Mouse (Mus musculus): ENCODE data around the gene Olfm1. TPM values are rescaled to one million over a fixed set of nuclear protein-coding genes. Genes with fewer than 3 reads are reported as not detected.

Gene Olfm1
- polyA plus RNA-seq, 1 experiment from 2014 or later, result 15.9 TPM

DNA sequence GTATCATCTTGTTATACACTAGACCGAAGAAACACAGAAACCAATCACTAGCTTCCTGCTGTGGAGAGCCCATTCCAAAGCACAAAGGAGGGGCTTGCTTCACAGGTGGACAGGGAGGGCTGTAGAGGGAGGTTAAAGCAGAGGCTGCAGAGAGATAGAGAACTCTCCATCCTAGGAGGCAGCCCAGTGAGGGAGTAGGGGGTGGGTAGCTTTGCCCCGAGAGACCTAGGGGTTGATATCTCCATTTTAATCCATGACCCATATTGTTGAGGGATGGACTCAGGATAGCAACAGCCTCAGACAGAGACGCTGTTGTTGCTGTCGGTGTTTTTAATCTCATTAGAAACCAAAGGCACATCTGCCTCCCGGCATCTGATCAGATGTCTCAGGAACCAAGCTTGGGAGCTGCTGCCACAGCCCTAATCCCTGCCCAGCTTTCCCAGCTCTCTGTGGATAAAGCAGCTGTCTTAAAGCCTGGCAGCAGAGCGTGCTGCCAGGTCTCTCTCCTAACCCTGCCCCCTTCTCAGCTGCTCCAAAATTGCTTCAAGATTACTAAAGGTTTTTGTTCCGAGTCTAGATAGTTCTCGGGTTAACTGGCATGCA is 34.9 kb downstream of the Olfm1 start:
- Histone ChIP-seq H3K36me3 (ENCODE audit: control insufficient read depth, insufficient read depth, low read length) (no peaks in the 10 kb centered on the region), H3K27me3 (ENCODE audit: control insufficient read depth, insufficient read depth, low read length) (no peaks in the 10 kb centered on the region), H3K4me2 (ENCODE audit: low read depth, severe bottlenecking) (no peak overlapping the region), H3K4me1 (ENCODE audit: control insufficient read depth, insufficient read depth, low read length) (peaks cover 3% of the 10 kb centered on the region; the same call in 1 of the 2 replicates), H3K9me3 (ENCODE audit: control insufficient read depth, low read length) (no peaks in the 10 kb centered on the region), H3K9ac (ENCODE audit: low read length) (no peak overlapping the region), H3K27ac (replicated peaks; ENCODE audit: low read depth, low read length) (no peak overlapping the region), H3K4me3 (ENCODE audit: low read depth, low read length) (no peak overlapping the region)
- 72% methylated on average over 8 of the region's 8 CpGs for WGBS
- DNase-seq (ENCODE audit: low spot score), result no peak
- no peak for ATAC-seq (ENCODE audit: insufficient number of reproducible peaks, low FRiP score, low TSS enrichment, low read depth)

DNA sequence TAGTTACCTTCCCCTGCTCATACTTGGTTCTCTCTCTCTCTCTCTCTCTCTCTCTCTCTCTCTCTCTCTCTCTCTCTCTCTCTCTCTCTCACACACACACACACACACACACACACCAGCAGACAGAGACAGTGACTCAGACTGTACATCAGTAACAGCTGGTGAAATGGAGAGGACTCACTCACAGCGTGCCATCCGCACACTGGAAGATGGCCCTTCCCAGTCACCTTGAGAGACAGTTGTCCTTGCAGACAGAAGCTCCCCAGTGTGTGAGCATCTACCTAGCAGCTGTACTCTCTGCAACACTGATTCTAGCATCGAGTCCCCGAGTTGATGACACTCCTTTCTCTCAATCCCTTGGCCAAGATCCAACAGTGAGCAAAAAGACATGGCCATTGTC is 35.6 kb downstream of the Olfm1 start:
- Histone ChIP-seq H3K9ac (ENCODE audit: low read length) (no peak overlapping the region), H3K36me3 (ENCODE audit: control insufficient read depth, insufficient read depth, low read length) (no peaks in the 10 kb centered on the region), H3K4me3 (ENCODE audit: low read depth, low read length) (no peak overlapping the region), H3K27ac (replicated peaks; ENCODE audit: low read depth, low read length) (no peak overlapping the region), H3K9me3 (ENCODE audit: control insufficient read depth, low read length) (no peaks in the 10 kb centered on the region), H3K27me3 (ENCODE audit: control insufficient read depth, insufficient read depth, low read length) (no peaks in the 10 kb centered on the region), H3K4me2 (ENCODE audit: low read depth, severe bottlenecking) (no peak overlapping the region), H3K4me1 (ENCODE audit: control insufficient read depth, insufficient read depth, low read length) (peaks cover 3% of the 10 kb centered on the region; the same call in 1 of the 2 replicates)
- ATAC-seq (ENCODE audit: insufficient number of reproducible peaks, low FRiP score, low TSS enrichment, low read depth) (no peak), DNase-seq (ENCODE audit: low spot score) (no peak)
- 97% methylated on average over 4 of the region's 4 CpGs for WGBS

DNA sequence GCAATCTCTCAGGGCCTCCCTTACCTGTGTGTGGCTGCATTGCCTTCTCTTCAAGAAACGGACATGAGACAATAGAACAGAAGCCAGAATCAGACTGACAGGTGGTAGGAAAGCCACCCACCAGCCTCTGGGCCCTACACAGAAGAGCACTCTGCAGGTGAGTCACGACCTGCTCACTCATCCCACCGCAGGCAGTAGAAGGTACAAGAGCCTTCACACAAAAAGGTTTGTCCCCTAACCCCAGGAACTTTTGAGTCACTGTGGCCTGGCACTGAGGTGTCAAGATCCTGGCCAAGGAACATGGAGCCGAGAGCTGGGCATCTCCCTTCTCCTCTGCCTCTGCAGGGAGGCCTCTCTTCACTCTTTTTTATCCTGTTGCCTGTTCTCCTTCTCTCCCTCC is 42.3 kb downstream of the Olfm1 start:
- Histone ChIP-seq H3K9me3 (ENCODE audit: control insufficient read depth, low read length) (no peaks in the 10 kb centered on the region), H3K27ac (replicated peaks; ENCODE audit: low read depth, low read length) (no peak overlapping the region), H3K36me3 (ENCODE audit: control insufficient read depth, insufficient read depth, low read length) (no peaks in the 10 kb centered on the region), H3K4me3 (ENCODE audit: low read depth, low read length) (no peak overlapping the region), H3K9ac (ENCODE audit: low read length) (no peak overlapping the region), H3K27me3 (ENCODE audit: control insufficient read depth, insufficient read depth, low read length) (no peaks in the 10 kb centered on the region), H3K4me1 (ENCODE audit: control insufficient read depth, insufficient read depth, low read length) (no peaks in the 10 kb centered on the region), H3K4me2 (ENCODE audit: low read depth, severe bottlenecking) (no peak overlapping the region)
- ATAC-seq (ENCODE audit: insufficient number of reproducible peaks, low FRiP score, low TSS enrichment, low read depth) (no peak), DNase-seq (ENCODE audit: low spot score) (no peak)
- 84% methylated on average over 4 of the region's 4 CpGs for WGBS

DNA sequence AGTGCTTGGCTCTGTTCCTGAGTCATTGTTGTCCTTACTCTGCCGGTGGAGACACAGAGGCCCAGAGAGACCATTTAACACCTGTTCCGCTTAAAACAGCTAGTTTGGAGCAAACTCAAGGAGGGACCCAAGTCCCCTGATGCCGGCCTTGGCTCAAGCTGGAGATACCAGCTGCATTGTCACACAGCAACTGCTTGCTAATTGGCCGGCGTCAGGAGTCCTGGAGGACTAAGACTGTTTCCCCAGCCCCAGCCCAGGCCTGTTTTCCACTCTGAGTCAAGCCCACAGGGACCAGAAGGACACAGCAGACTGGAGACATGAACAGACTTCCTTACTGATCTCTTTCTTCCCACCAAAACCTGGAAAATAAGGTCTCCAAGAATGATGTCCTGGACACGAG is 43.7 kb downstream of the Olfm1 start:
- Histone ChIP-seq H3K9ac (ENCODE audit: low read length) (no peak overlapping the region), H3K27ac (replicated peaks; ENCODE audit: low read depth, low read length) (no peak overlapping the region), H3K4me1 (ENCODE audit: control insufficient read depth, insufficient read depth, low read length) (no peaks in the 10 kb centered on the region), H3K4me2 (ENCODE audit: low read depth, severe bottlenecking) (no peak overlapping the region), H3K4me3 (ENCODE audit: low read depth, low read length) (no peak overlapping the region), H3K27me3 (ENCODE audit: control insufficient read depth, insufficient read depth, low read length) (no peaks in the 10 kb centered on the region), H3K36me3 (ENCODE audit: control insufficient read depth, insufficient read depth, low read length) (no peaks in the 10 kb centered on the region), H3K9me3 (ENCODE audit: control insufficient read depth, low read length) (no peaks in the 10 kb centered on the region)
- ATAC-seq (ENCODE audit: insufficient number of reproducible peaks, low FRiP score, low TSS enrichment, low read depth) (no peak), DNase-seq (ENCODE audit: low spot score) (no peak)
- 73% methylated on average over 6 of the region's 6 CpGs for WGBS

DNA sequence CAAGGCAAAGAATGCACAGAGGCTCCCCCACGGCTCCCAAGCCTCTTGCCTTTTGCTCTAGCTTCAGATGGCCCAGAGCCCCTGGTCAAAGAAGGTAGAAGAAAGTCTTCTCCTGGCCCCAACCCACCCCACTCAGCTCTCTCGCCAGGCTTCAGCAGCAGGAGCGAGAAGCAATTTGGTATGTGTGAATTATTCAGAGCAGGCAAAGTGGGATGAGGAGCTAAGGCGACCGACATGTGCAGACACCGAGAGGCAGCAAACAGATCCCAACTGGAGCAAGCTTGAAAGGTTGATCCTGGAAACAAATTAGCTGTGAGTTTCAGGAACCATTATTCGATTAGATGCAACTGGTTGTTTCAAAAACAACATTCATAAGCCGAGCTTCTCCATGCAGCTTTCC is 46.8 kb downstream of the Olfm1 start:
- Histone ChIP-seq H3K9ac (ENCODE audit: low read length) (no peak overlapping the region), H3K27me3 (ENCODE audit: control insufficient read depth, insufficient read depth, low read length) (no peaks in the 10 kb centered on the region), H3K9me3 (ENCODE audit: control insufficient read depth, low read length) (no peaks in the 10 kb centered on the region), H3K4me2 (ENCODE audit: low read depth, severe bottlenecking) (no peak overlapping the region), H3K4me1 (ENCODE audit: control insufficient read depth, insufficient read depth, low read length) (no peaks in the 10 kb centered on the region), H3K4me3 (ENCODE audit: low read depth, low read length) (no peak overlapping the region), H3K27ac (replicated peaks; ENCODE audit: low read depth, low read length) (no peak overlapping the region), H3K36me3 (ENCODE audit: control insufficient read depth, insufficient read depth, low read length) (no peaks in the 10 kb centered on the region)
- DNase-seq (ENCODE audit: low spot score) (no peak), ATAC-seq (ENCODE audit: insufficient number of reproducible peaks, low FRiP score, low TSS enrichment, low read depth) (no peak)
- 67% methylated on average over 8 of the region's 8 CpGs for WGBS

DNA sequence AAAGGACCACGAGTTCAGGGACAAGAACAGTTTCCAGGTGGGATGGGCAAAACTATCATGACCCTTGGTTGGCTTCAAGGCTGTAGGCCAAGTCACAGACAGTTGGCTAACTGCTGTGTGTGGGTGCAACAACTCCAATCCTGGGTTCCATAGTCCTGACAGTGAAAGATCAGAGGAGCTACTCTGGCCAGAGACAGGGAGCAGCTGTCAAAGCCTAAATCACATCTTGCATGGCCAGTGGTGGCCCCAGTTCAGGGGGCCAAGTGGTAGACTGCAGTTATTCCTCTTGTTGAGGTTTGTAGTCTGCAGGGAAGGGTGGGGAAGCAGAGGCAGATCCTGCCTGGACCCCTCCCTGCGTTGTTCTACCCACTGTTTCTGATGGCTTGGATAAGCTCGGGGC is 48.1 kb downstream of the Olfm1 start:
- H3K4me3 ChIP-seq (ENCODE audit: low read depth, low read length), result no peak overlapping the region
- no peaks in the 10 kb centered on the region for H3K36me3 ChIP-seq (ENCODE audit: control insufficient read depth, insufficient read depth, low read length)
- no peak overlapping the region for H3K9ac ChIP-seq (ENCODE audit: low read length)
- WGBS, result 87% methylated on average over 3 of the region's 3 CpGs
- no peaks in the 10 kb centered on the region for H3K4me1 ChIP-seq (ENCODE audit: control insufficient read depth, insufficient read depth, low read length)
- no peak for ATAC-seq (ENCODE audit: insufficient number of reproducible peaks, low FRiP score, low TSS enrichment, low read depth)
- no peaks in the 10 kb centered on the region for H3K9me3 ChIP-seq (ENCODE audit: control insufficient read depth, low read length)
- no peak overlapping the region for H3K27ac ChIP-seq (replicated peaks; ENCODE audit: low read depth, low read length)
- H3K4me2 ChIP-seq (ENCODE audit: low read depth, severe bottlenecking), result no peak overlapping the region
- no peaks in the 10 kb centered on the region for H3K27me3 ChIP-seq (ENCODE audit: control insufficient read depth, insufficient read depth, low read length)
- DNase-seq (ENCODE audit: low spot score), result no peak

DNA sequence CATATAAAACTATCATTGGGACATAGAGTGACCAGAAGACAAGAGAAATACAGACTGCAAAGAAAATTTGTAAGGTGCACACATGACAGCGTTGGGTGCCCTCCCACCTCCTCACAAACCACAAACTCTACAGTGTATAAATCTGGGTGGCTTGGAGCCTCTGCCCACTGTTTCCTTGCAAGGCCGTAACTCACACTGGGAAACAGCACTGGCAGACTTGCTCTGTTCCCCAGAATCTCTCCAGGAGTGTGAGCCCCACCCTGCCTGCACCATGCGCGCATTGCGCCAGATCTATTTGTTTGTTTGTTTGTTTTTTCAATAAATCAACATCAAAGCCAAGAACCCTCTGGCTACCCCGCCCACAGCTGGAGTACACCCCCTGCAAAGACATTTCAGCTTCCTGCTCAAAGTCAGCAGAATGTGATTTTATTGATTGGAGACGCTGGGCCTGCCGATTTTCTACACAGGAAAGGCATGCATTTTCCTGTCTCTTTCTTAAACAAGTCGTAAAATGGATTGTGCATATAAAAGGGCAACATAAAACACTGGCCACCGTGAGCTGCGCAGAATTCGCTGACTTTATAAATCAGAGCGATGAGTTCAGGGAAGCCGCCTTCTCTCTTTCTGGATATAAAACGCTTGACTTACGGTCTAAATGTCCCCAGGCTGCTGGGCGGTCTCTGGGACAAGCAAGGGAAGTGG is 48.9 kb downstream of the Olfm1 start:
- H3K9ac ChIP-seq (ENCODE audit: low read length), result no peak overlapping the region
- H3K27me3 ChIP-seq (ENCODE audit: control insufficient read depth, insufficient read depth, low read length), result no peaks in the 10 kb centered on the region
- H3K9me3 ChIP-seq (ENCODE audit: control insufficient read depth, low read length), result no peaks in the 10 kb centered on the region
- ATAC-seq (ENCODE audit: insufficient number of reproducible peaks, low FRiP score, low TSS enrichment, low read depth) (no peak), DNase-seq (ENCODE audit: low spot score) (peak; percentile 27)
- H3K27ac ChIP-seq (replicated peaks; ENCODE audit: low read depth, low read length), result no peak overlapping the region
- no peaks in the 10 kb centered on the region for H3K4me1 ChIP-seq (ENCODE audit: control insufficient read depth, insufficient read depth, low read length)
- H3K4me3 ChIP-seq (ENCODE audit: low read depth, low read length), result no peak overlapping the region
- H3K4me2 ChIP-seq (ENCODE audit: low read depth, severe bottlenecking), result no peak overlapping the region
- no peaks in the 10 kb centered on the region for H3K36me3 ChIP-seq (ENCODE audit: control insufficient read depth, insufficient read depth, low read length)
- 37% methylated on average over 17 of the region's 17 CpGs for WGBS

DNA sequence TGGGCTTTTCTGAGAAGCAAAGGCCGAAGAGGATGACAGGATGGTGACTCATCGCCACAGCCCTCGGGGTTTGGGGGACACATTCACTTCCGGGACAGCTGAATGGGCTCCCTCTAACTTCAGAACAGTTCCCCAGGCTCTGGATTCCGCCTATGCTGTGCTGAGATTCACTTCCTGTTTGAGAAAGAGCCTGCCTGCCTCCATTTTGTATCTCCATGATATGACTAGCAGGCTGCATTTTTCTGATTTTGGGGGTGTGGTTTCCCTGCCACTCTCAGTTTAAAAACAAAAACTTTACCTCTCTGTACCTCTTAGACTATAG is 49.4 kb downstream of the Olfm1 start:
- no peak for ATAC-seq (ENCODE audit: insufficient number of reproducible peaks, low FRiP score, low TSS enrichment, low read depth)

More for the DNA sequence above, 49.4 kb downstream of the Olfm1 start:
- Histone ChIP-seq H3K4me3 (ENCODE audit: low read depth, low read length) (no peak overlapping the region), H3K4me2 (ENCODE audit: low read depth, severe bottlenecking) (no peak overlapping the region), H3K27ac (replicated peaks; ENCODE audit: low read depth, low read length) (no peak overlapping the region), H3K9ac (ENCODE audit: low read length) (no peak overlapping the region), H3K36me3 (ENCODE audit: control insufficient read depth, insufficient read depth, low read length) (no peaks in the 10 kb centered on the region), H3K9me3 (ENCODE audit: control insufficient read depth, low read length) (no peaks in the 10 kb centered on the region), H3K4me1 (ENCODE audit: control insufficient read depth, insufficient read depth, low read length) (no peaks in the 10 kb centered on the region), H3K27me3 (ENCODE audit: control insufficient read depth, insufficient read depth, low read length) (no peaks in the 10 kb centered on the region)
- WGBS, result 60% methylated on average over 5 of the region's 5 CpGs
- DNase-seq (ENCODE audit: low spot score), result peak; percentile 28
